Mouse (Mus musculus) A20 (cell line): ENCODE measurements around the gene Fam189a1.

Experiments used
- DNase-seq: peaks from one replicate; pipeline ENCODE4 v3.0.0-alpha.2; 2011; ENCODE audit warnings: low read depth, low spot score

Gene Fam189a1

DNA sequence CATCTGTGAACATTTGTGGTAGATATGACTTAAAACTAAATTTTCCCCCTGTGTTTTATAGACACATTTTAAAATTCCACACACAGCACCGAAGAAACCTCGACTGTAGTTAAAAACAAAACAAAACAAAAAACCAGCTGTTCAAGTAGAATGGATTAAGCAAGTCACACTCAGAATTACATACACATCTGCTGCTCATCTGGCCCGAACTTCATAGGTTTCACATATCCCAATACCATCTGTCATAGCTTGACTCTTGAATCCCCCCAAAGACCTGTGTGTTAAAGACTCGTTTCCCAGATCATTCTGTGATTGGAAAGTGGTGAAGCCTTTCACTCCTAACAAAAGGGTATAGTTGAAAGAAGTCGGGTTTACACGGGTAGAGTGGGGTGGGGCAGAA, 274.1 kb downstream of the Fam189a1 start:
- DNase-seq: no peak

DNA sequence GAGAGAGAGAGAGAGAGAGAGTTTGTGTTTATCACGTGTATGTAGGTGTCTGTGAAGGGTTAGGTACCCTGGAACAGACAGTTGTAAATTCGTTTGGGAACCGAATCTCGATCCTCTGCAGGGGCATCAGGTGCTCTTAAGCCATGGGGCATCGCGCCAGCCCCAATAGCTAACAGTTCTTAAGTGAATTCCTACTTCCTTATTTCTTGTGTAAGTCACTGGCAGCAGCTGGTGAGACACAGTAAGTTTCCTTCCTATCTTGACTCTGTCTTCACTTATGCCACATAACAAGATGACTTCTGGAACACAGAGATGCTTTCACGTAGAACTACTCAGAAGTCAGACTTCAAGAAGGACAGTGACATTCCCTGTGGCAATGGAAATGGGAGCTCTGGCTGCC, 275.0 kb downstream of the Fam189a1 start:
- peak; percentile 70 for DNase-seq

GRCm38 (mm10) chr7:64880415-64880814, 276.0 kb downstream of the Fam189a1 start:
- DNase-seq: no peak

DNA sequence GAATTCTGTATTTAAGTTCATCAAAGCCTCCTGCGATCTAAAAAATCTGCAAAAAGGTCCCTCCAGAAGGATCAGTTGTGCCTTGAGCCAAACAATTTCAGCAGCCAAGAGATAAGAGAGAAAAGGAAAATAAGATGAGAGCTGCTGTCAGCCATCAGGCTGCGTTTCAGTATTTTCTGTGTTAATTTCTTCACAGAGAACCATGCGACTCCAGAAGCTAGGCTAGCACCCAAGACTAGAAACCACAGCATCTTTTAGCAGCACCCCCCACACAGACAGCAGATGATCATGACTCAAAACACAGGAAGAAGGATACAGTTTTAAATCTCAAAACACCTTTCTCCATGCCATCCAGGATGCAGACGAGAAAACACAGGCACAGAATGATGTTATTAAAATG, 281.4 kb downstream of the Fam189a1 start:
- no peak for DNase-seq

DNA sequence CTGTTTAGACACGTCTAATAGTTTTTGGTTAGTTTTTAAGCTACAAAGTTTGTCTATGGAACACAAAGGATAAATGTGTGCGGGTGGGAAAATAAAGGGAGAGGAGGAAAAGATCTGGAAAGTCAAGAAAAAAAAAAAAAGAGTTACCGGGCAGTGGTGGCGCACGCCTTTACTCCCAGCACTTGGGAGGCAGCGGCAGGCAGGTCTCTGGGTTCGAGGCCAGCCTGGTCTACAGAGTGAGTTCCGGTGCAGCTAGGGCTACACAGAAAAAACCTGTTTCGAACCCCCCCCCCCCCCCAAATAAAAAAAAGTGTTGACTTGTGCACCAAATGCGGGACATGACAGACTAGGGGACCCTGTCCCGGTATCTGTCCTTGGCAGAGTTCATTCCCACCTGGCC, 283.1 kb downstream of the Fam189a1 start:
- DNase-seq: no peak

- DNase-seq: peak; percentile 97
These were observed 283.6 kb downstream of the Fam189a1 start, which contains the start of gene Nsmce3 for GRCm38 (mm10) chr7:64872743-64873241. TSS of gene Nsmce3 (minus strand) at chr7:64872997.

DNA sequence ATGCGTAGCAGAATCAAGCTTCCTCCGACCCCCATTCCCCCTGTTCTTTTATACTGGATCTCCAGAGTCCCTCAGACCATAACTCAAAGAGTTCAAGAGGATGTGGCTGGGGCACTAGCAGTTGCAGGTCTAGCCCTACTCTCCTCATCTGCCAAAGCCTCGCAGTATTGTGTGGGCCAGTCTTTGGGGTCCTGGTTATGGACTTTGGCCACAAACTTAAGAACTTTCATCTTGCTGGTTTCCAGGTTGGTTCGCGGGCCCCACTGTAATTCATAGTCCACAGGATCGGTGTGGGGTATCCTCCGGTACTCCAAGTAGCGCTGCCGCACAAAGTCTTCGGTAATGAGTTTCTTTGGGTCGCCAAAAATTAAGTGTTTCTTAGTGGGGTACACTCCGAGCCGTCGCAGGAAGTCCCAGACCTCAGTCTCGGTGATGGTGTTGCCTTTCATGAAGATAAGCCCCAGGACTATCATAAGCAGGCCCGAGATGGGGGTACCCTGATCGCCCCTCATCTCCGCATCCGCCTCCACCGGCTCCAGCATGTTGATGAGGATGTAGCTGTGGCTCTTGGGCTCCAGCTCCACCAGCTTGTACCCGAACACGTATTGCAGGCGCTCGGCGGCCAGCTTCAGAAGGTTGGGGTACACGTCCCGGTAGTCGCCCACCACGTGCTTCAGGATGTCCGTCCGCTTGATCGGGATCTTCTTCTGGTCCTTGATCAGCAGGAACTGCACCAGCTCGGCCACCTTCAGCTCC, 284.2 kb downstream of the Fam189a1 start:
- DNase-seq: no peak

DNA sequence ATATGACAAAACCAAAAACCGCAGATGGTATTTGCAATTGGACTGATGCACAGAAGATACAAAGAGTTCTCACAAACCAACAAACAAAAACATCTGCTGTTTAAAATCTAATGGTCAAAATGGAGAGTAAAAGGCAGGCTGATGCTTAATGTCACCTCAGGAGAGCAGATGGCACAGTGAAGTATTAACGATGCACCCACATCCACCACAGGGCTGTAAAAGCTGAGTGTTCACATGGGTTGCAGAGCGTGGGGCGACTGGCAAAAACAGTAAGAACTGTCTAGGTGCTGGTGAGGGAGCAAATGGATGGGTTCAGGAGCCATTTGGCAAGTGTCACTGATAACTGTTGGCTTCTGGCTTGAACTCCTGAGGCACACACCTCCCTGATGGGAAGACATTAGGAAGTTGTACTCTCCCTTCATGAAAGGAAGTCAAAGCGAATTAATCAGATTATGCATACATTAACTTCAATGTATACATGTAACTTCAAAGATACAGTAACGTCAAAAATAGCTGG, 286.8 kb downstream of the Fam189a1 start:
- no peak for DNase-seq

DNA sequence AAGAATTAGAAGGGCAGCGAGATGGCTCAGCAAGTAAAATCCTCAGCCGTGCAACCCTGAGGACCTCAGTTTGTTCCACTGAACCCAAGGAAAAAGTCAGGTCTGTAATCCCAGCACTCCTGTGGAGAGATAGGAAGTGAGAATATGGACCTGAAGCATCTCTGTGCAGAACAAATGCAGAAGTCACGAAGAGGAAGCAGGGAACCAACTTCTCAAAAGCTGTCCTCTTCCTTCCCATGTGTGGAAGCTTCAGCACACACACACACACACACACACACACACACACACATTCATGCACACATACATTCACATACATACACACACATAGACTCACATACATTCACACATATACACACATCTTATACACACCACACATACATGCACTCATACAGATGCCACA, 292.8 kb downstream of the Fam189a1 start:
- DNase-seq: no peak

DNA sequence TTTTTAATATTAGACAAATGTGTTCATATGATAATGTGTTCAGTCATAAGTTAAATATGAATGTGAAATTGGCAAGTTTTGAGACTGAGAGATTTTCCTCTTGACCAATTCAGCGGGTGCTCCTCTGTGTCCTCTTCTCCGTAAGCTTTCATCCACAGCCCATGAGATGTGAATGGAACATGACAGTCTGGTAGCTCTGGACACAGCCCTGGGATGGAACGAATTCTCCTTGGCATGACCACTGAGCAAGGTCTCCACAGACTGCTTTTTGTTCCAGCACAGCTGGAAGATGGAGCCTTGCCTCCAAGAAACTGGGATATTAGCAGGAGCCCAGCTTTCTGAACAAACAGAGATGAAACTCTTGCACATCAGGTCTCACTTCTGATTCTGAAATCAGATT, 293.4 kb downstream of the Fam189a1 start:
- DNase-seq: no peak

- DNase-seq: no peak
These were observed 299.8 kb downstream of the Fam189a1 start for GRCm38 (mm10) chr7:64856526-64857082.

DNA sequence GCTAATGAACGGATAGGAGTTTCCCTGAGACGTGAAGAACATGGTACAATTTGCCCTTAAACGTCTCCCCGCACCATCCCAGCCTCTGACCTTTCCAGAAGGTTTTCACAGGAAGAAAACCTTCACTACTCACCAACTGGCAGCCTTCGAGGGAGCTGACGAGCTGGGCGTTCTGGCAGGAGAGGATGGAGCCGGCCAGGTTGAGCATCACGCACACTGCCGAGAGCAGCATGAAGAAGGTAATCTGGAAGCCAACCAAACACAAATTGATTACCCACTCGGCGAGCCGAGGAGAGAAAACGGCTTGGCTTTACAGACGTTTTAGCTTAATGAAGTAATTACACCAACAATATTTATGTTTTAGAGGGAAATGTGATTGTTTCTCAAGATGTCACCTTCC, 300.4 kb downstream of the Fam189a1 start:
- peak; percentile 54 for DNase-seq

- no peak for DNase-seq
These were observed 300.9 kb downstream of the Fam189a1 start for GRCm38 (mm10) chr7:64855389-64855927.

- peak; percentile 39 for DNase-seq
These were observed 305.6 kb downstream of the Fam189a1 start for GRCm38 (mm10) chr7:64850791-64851190.

GRCm38 (mm10) chr7:64847366-64847899, 308.9 kb downstream of the Fam189a1 start:
- no peak for DNase-seq

GRCm38 (mm10) chr7:64846061-64846460, 310.3 kb downstream of the Fam189a1 start:
- DNase-seq: no peak

DNA sequence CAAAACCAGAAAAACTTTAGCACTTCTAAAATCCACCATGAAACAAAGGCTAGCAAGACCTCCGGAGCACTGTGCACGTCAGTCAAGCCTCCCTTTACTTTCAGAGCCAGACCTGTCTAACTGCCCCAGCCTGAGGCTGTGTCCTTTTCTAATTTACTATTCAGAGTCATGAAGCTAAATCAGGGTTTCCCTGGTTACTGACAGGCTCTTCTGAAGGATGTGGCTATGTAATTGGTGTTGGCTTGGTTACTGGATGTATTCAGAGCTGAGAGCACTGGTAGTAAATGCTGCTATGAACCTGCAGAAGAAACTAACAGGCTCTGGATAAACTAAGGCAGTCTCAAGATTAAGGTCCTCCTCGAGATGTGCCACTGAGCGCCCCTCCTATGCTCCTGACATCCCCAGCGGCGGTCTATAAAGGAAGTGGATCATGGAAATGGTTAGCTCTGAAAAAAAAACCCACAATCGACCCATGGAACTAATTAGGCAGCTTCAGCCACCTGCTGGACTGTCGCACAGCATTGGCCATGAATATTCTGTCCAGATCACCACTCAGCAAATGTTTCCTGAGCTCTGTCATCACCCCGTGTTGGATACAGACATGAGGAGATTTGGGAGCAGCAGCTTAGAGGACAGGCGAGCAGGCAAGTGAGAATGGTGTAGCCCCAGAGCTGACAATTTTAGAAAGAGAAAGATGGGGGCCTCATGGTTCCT, 315.3 kb downstream of the Fam189a1 start:
- DNase-seq: no peak

DNA sequence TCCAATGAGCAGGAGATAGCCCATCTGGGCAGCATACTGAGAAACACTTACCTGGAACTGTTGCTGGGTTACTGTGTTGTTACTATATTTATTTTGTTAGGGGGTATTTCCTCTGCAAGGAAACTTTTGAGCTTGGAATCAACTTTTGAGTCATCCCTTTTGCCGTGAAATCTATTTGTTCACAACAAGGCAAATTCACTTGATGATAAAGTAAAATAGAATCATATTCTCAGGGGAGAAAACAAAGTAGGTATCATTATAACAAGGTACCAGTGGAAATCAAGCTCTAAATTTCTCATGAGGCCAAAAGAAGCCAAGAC, 315.8 kb downstream of the Fam189a1 start:
- DNase-seq: no peak

- DNase-seq: no peak
These were observed 316.4 kb downstream of the Fam189a1 start for GRCm38 (mm10) chr7:64839801-64840575.

DNA sequence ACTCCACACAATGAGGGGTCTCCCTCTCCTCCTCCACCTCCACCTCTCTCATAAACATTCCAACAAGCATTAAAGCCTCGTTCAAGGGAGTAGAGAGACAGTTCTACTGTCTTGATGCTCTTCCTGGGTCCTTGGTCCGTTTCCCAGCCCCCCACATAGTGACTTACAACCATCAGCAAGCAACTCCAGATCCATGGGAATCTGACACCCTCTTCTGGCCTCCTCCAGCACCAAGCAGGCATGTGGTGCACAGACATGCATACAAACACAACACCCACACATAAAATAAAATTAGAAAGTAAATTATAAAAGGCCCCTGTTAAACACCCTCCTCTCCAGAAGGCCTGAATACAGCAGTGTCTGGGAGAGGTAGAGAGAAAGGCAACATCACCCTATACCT, 317.1 kb downstream of the Fam189a1 start:
- no peak for DNase-seq
